Mouse (Mus musculus): ENCODE measurements around the gene Slc4a4. TPM values are rescaled to one million over a fixed set of nuclear protein-coding genes. Genes with fewer than 3 reads are reported as not detected.

Gene Slc4a4
- polyA plus RNA-seq, 1 experiment from 2014 or later, result 8.4 TPM

- H3K27ac ChIP-seq, result no peak overlapping the region
- H3K9me3 ChIP-seq (replicated peaks), result no peaks in the 10 kb centered on the region
- no peak overlapping the region for H3K4me3 ChIP-seq (replicated peaks)
- H3K4me1 ChIP-seq, result peaks cover 5% of the 10 kb centered on the region
- WGBS, result 17% methylated on average over 6 of the region's 6 CpGs
- no peak overlapping the region for H3K9ac ChIP-seq
- H3K4me2 ChIP-seq, result no peak overlapping the region
- no peaks in the 10 kb centered on the region for H3K27me3 ChIP-seq
- peak; percentile 85 for ATAC-seq (replicated peaks; ENCODE audit: low FRiP score)
- no peaks in the 10 kb centered on the region for H3K36me3 ChIP-seq
Measured at GRCm38 (mm10) chr5:88939151-88939550, 52.5 kb downstream of the Slc4a4 start.

GRCm38 (mm10) chr5:88939782-88940181, 53.2 kb downstream of the Slc4a4 start:
- Histone ChIP-seq H3K4me3 (replicated peaks) (no peak overlapping the region), H3K27me3 (no peaks in the 10 kb centered on the region), H3K9ac (no peak overlapping the region), H3K4me1 (peaks cover 5% of the 10 kb centered on the region; the same call in 1 of the 2 replicates), H3K9me3 (replicated peaks) (no peaks in the 10 kb centered on the region), H3K4me2 (no peak overlapping the region), H3K36me3 (no peaks in the 10 kb centered on the region), H3K27ac (no peak overlapping the region)
- no peak for ATAC-seq (replicated peaks; ENCODE audit: low FRiP score)
- 50% methylated on average over 2 of the region's 2 CpGs for WGBS

GRCm38 (mm10) chr5:88941905-88942304, 55.3 kb downstream of the Slc4a4 start:
- ATAC-seq (replicated peaks; ENCODE audit: low FRiP score), result no peak
- H3K4me3 ChIP-seq (replicated peaks), result no peak overlapping the region
- H3K4me1 ChIP-seq, result peaks cover 5% of the 10 kb centered on the region; the same call in 1 of the 2 replicates
- H3K9ac ChIP-seq, result no peak overlapping the region
- H3K27ac ChIP-seq, result no peak overlapping the region
- no peaks in the 10 kb centered on the region for H3K27me3 ChIP-seq
- WGBS, result 86% methylated on average over 7 of the region's 7 CpGs
- H3K9me3 ChIP-seq (replicated peaks), result no peaks in the 10 kb centered on the region
- H3K36me3 ChIP-seq, result no peaks in the 10 kb centered on the region
- H3K4me2 ChIP-seq, result no peak overlapping the region

GRCm38 (mm10) chr5:88945661-88946339, 59.2 kb downstream of the Slc4a4 start:
- 91% methylated on average over 10 of the region's 10 CpGs for WGBS
- no peaks in the 10 kb centered on the region for H3K27me3 ChIP-seq
- no peaks in the 10 kb centered on the region for H3K4me1 ChIP-seq
- no peak for ATAC-seq (replicated peaks; ENCODE audit: low FRiP score)
- no peak overlapping the region for H3K9ac ChIP-seq
- no peak overlapping the region for H3K4me3 ChIP-seq (replicated peaks)
- no peak overlapping the region for H3K4me2 ChIP-seq
- no peaks in the 10 kb centered on the region for H3K36me3 ChIP-seq
- no peaks in the 10 kb centered on the region for H3K9me3 ChIP-seq (replicated peaks)
- no peak overlapping the region for H3K27ac ChIP-seq

GRCm38 (mm10) chr5:88950337-88950736, 63.7 kb downstream of the Slc4a4 start:
- no peak for ATAC-seq (replicated peaks; ENCODE audit: low FRiP score)
- no peak overlapping the region for H3K27ac ChIP-seq
- WGBS, result 91% methylated on average over 7 of the region's 7 CpGs
- no peak overlapping the region for H3K4me3 ChIP-seq (replicated peaks)
- no peak overlapping the region for H3K4me2 ChIP-seq
- no peak overlapping the region for H3K9ac ChIP-seq
- no peaks in the 10 kb centered on the region for H3K36me3 ChIP-seq
- no peaks in the 10 kb centered on the region for H3K27me3 ChIP-seq
- H3K4me1 ChIP-seq, result no peaks in the 10 kb centered on the region
- H3K9me3 ChIP-seq (replicated peaks), result no peaks in the 10 kb centered on the region

- H3K4me2 ChIP-seq, result no peak overlapping the region
- H3K36me3 ChIP-seq, result no peaks in the 10 kb centered on the region
- H3K27ac ChIP-seq, result no peak overlapping the region
- H3K27me3 ChIP-seq, result no peaks in the 10 kb centered on the region
- H3K9ac ChIP-seq, result no peak overlapping the region
- H3K4me1 ChIP-seq, result no peaks in the 10 kb centered on the region
- H3K9me3 ChIP-seq (replicated peaks), result no peaks in the 10 kb centered on the region
- WGBS, result 71% methylated on average over 17 of the region's 17 CpGs
- H3K4me3 ChIP-seq (replicated peaks), result no peak overlapping the region
- ATAC-seq (replicated peaks; ENCODE audit: low FRiP score), result no peak
Measured at GRCm38 (mm10) chr5:88952757-88953577, 66.3 kb downstream of the Slc4a4 start.

GRCm38 (mm10) chr5:88957735-88958134, 71.1 kb downstream of the Slc4a4 start:
- Histone ChIP-seq H3K4me2 (no peak overlapping the region), H3K27me3 (no peaks in the 10 kb centered on the region), H3K9me3 (replicated peaks) (no peaks in the 10 kb centered on the region), H3K27ac (no peak overlapping the region), H3K9ac (no peak overlapping the region), H3K4me3 (replicated peaks) (no peak overlapping the region), H3K4me1 (no peaks in the 10 kb centered on the region), H3K36me3 (no peaks in the 10 kb centered on the region)
- 77% methylated on average over 5 of the region's 5 CpGs for WGBS
- ATAC-seq (replicated peaks; ENCODE audit: low FRiP score), result no peak

- Histone ChIP-seq H3K36me3 (no peaks in the 10 kb centered on the region), H3K9me3 (replicated peaks) (no peaks in the 10 kb centered on the region), H3K4me2 (no peak overlapping the region), H3K27me3 (no peaks in the 10 kb centered on the region), H3K4me1 (no peaks in the 10 kb centered on the region), H3K27ac (no peak overlapping the region), H3K4me3 (replicated peaks) (no peak overlapping the region), H3K9ac (no peak overlapping the region)
- ATAC-seq (replicated peaks; ENCODE audit: low FRiP score), result no peak
- 90% methylated on average over 5 of the region's 5 CpGs for WGBS
Measured at GRCm38 (mm10) chr5:88958966-88959365, 72.3 kb downstream of the Slc4a4 start.

- H3K27me3 ChIP-seq, result no peaks in the 10 kb centered on the region
- H3K4me3 ChIP-seq (replicated peaks), result no peak overlapping the region
- ATAC-seq (replicated peaks; ENCODE audit: low FRiP score), result no peak
- no peaks in the 10 kb centered on the region for H3K4me1 ChIP-seq
- WGBS, result 79% methylated on average over 6 of the region's 6 CpGs
- H3K36me3 ChIP-seq, result no peaks in the 10 kb centered on the region
- H3K27ac ChIP-seq, result no peak overlapping the region
- H3K9ac ChIP-seq, result no peak overlapping the region
- no peak overlapping the region for H3K4me2 ChIP-seq
- no peaks in the 10 kb centered on the region for H3K9me3 ChIP-seq (replicated peaks)
Measured at GRCm38 (mm10) chr5:88959412-88959811, 72.8 kb downstream of the Slc4a4 start.

- Histone ChIP-seq H3K27ac (no peak overlapping the region), H3K27me3 (no peaks in the 10 kb centered on the region), H3K9me3 (replicated peaks) (no peaks in the 10 kb centered on the region), H3K4me2 (no peak overlapping the region), H3K4me1 (no peaks in the 10 kb centered on the region), H3K4me3 (replicated peaks) (no peak overlapping the region), H3K9ac (no peak overlapping the region), H3K36me3 (no peaks in the 10 kb centered on the region)
- WGBS, result 72% methylated on average over 5 of the region's 5 CpGs
- ATAC-seq (replicated peaks; ENCODE audit: low FRiP score), result no peak
Measured at GRCm38 (mm10) chr5:88960342-88961105, 73.9 kb downstream of the Slc4a4 start.

GRCm38 (mm10) chr5:88961351-88961761, 74.7 kb downstream of the Slc4a4 start:
- Histone ChIP-seq H3K9me3 (replicated peaks) (no peaks in the 10 kb centered on the region), H3K27ac (no peak overlapping the region), H3K36me3 (no peaks in the 10 kb centered on the region), H3K4me1 (no peaks in the 10 kb centered on the region), H3K4me2 (no peak overlapping the region), H3K4me3 (replicated peaks) (no peak overlapping the region), H3K9ac (no peak overlapping the region), H3K27me3 (no peaks in the 10 kb centered on the region)
- 64% methylated on average over 7 of the region's 7 CpGs for WGBS
- ATAC-seq (replicated peaks; ENCODE audit: low FRiP score), result no peak
